Mouse (Mus musculus) retina, postnatal 1 day (tissue): ENCODE data around the gene H2al1a.
"Not testable (repeated sequence)": the region's sequence is repeated elsewhere in the genome, so short reads cannot be mapped to it uniquely, and the experiment has no call there.

Experiments
- DNase-seq: peaks from one replicate; pipeline ENCODE4 v3.0.0-alpha.2; 2012

Gene H2al1a

GRCm38 (mm10) chrX:11298957-11299356 is at the start of gene H2al1a:
Gene H2al1a, plus strand, starts transcription at chrX:11299257.
- DNase-seq = not testable (repeated sequence)

DNA sequence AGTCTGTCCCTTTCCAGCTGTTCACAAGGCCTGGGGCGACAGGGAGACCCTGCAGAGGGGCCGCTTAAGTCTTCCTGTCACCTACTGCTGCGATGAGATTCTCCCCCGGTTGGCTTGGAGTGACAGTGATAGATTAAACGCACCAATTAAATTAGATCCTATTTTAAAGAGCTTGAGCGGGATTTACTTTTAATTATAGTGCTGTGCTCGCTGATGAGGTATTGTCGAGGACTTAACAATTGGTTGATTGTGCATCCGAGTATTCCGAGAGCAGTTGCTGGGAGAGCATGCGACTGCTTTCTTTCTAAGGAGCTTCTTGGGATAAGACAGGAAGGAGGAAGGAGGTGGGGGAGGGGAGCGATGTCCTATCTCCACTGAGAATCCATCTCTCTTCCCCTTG is 48.9 kb upstream of the H2al1a start:
- DNase-seq = peak; percentile 71

DNA sequence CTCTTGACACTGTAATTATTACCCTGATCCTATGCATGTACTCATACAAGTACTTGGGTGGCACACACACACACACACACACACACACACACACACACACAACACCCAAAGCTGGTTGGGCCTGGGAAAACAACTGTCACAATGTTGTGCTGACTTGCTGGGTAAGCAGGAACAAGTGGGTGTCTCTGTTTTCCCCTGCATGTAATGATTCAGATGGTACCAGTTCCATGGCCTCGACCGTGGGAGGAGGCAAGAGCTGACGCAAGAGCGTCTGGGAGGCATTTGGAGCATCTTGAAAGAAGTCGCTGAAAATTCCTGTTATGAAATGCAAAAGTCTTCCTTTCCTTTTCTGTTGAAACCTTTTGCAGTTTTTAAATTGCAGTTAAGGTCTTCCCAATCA is 45.0 kb upstream of the H2al1a start:
- DNase-seq = no peak

- no peak for DNase-seq
These were observed 44.4 kb upstream of the H2al1a start for GRCm38 (mm10) chrX:11254521-11255207.

- DNase-seq = no peak
These were observed 43.3 kb upstream of the H2al1a start for GRCm38 (mm10) chrX:11255564-11256360.

GRCm38 (mm10) chrX:11264918-11265317 is 34.1 kb upstream of the H2al1a start:
- DNase-seq = no peak

DNA sequence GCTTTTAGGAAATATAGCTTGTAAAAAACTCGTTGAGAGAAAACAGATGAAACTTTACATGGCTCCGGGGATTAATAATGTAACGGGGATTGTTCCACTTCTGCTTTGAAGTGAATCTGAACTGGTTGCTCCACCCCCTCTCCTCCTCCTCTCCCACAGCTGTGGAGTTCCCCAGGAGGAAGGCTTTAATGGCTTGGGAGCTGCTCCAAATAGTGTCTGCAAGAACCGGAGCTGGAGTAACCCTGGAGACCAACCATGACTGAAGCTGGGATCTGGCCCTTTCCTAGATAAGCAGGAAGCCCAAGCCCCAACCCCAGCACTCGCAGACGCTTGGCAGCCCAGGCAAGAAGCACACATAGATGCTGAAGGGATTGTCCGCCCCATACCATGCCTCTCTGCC is 31.3 kb upstream of the H2al1a start:
- no peak for DNase-seq

DNA sequence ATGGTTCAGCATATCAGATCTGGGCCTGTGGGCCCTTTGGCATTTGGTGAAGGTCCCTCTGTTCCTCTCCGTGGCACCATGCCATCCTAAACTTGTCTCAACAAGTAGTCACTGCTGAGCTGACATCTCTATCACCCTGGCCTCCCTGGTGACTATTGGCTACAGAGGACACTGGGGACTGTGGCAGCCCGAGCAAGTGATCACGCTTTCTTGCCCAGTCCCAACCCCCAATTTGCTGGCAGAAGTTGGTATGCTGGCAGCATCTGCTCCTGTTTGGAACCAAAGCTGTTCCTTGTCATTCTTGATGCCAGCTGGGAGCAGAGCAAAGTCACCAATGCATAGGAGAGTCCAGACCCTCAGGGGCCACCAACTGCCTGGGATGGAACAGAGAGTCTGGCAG is 30.0 kb upstream of the H2al1a start:
- no peak for DNase-seq

DNA sequence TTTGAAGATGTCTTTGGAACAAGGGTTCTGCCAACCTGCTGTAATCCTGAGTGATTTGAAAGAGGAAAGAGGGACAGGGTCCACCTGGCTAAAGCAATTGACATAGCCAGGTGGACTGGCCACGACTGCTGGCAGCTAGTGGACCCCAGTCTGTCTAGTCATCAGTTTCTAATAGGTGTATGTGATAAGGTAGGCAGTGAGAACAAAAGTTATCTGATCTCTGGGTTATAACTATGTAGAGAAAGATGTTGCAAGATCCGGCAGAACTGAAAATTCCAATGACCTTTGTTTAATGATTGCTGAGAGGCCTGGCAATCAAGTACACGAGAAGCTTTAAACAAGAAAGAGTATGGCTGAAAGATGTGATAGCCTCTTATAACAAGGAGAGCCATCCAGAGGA is 25.9 kb upstream of the H2al1a start:
- no peak for DNase-seq

- no peak for DNase-seq
These were observed 22.0 kb upstream of the H2al1a start for GRCm38 (mm10) chrX:11277083-11277482.

- no peak for DNase-seq
These were observed 18.3 kb upstream of the H2al1a start for GRCm38 (mm10) chrX:11280741-11281140.

GRCm38 (mm10) chrX:11288306-11288882 is 10.7 kb upstream of the H2al1a start:
- peak; percentile 61 for DNase-seq

DNA sequence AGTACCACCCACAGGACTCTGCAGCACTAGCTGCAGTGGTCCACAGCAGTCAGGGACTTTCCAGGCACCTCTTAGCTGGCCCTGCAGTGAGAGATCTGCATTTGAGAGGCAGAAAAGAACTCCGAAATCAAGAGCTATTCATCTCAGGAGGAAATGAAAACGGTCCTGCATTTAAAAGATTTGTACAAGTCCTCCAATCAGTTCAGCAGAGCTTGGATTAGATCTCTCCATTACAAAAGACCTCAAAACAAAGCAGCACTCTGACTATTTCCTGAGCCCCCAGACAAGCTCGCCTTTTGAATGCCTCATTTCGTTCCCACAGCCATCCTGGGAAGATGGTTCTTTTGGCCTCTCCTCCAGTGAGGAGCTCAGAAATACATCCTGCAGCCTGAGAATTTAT is 9.8 kb upstream of the H2al1a start:
- no peak for DNase-seq

DNA sequence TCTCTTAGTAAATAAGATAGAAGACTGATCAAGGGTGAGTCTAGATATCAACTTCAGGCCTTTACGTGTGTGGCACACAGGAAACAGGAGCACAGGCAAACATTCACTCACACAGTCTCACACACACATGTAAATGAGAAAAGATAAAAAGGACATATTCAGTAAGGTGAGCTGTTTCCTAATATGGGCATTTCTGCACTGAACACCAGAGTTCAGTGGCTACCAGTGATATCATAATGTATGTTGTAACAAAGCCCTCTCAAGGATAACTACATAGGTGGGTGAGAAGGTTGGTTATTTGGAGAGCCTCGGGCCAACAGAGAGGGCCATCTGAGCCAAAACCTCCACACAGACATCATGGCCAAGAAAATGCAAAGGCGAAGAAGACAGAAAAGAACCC is 3.1 kb downstream of the H2al1a start, which contains the start of gene H2al1b:
Gene H2al1b (plus strand): TSS at position 301 of the 400 bp plus-strand sequence.
- not testable (repeated sequence) for DNase-seq

DNA sequence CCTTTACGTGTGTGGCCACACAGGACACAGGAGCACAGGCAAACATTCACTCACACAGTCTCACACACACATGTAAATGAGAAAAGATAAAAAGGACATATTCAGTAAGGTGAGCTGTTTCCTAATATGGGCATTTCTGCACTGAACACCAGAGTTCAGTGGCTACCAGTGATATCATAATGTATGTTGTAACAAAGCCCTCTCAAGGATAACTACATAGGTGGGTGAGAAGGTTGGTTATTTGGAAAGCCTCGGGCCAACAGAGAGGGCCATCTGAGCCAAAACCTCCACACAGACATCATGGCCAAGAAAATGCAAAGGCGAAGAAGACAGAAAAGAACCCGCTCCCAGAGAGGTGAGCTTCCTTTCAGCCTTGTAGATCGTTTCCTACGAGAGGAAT is 6.3 kb downstream of the H2al1a start, which contains the start of gene H2al1c:
Gene H2al1c (plus strand): TSS at position 301 of the 400 bp plus-strand sequence.
- DNase-seq = not testable (repeated sequence)

GRCm38 (mm10) chrX:11308524-11308923 is 9.5 kb downstream of the H2al1a start, which contains the start of gene H2al1d:
Gene H2al1d, plus strand, starts transcription at chrX:11308824.
- DNase-seq = not testable (repeated sequence)

DNA sequence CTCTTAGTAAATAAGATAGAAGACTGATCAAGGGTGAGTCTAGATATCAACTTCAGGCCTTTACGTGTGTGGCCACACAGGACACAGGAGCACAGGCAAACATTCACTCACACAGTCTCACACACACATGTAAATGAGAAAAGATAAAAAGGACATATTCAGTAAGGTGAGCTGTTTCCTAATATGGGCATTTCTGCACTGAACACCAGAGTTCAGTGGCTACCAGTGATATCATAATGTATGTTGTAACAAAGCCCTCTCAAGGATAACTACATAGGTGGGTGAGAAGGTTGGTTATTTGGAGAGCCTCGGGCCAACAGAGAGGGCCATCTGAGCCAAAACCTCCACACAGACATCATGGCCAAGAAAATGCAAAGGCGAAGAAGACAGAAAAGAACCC is 12.6 kb downstream of the H2al1a start, which contains the start of gene H2al1e:
Gene H2al1e (plus strand): TSS at position 301 of the 400 bp plus-strand sequence.
- not testable (repeated sequence) for DNase-seq

- DNase-seq = not testable (repeated sequence)
These were observed 15.8 kb downstream of the H2al1a start, which contains the start of gene H2al1f for GRCm38 (mm10) chrX:11314858-11315257. Gene H2al1f, plus strand, starts transcription at chrX:11315158.

DNA sequence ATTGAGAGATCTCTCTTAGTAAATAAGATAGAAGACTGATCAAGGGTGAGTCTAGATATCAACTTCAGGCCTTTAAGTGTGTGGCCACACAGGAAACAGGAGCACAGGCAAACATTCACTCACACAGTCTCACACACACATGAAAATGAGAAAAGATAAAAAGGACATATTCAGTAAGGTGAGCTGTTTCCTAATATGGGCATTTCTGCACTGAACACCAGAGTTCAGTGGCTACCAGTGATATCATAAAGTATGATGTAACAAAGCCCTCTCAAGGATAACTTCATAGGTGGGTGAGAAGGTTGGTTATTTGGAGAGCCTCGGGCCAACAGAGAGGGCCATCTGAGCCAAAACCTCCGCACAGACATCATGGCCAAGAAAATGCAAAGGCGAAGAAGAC is 18.9 kb downstream of the H2al1a start, which contains the start of gene H2al1g:
Gene H2al1g (plus strand): TSS at position 301 of the 400 bp plus-strand sequence.
- DNase-seq = not testable (repeated sequence)

- not testable (repeated sequence) for DNase-seq
These were observed 22.1 kb downstream of the H2al1a start, which contains the start of gene H2al1h for GRCm38 (mm10) chrX:11321192-11321591. Gene H2al1h, plus strand, starts transcription at chrX:11321492.

- not testable (repeated sequence) for DNase-seq
These were observed 25.3 kb downstream of the H2al1a start, which contains the start of gene H2al1i for GRCm38 (mm10) chrX:11324359-11324758. Gene H2al1i, plus strand, starts transcription at chrX:11324659.

- DNase-seq = not testable (repeated sequence)
These were observed 28.5 kb downstream of the H2al1a start, which contains the start of gene H2al1j for GRCm38 (mm10) chrX:11327522-11327921. Gene H2al1j, plus strand, starts transcription at chrX:11327822.

DNA sequence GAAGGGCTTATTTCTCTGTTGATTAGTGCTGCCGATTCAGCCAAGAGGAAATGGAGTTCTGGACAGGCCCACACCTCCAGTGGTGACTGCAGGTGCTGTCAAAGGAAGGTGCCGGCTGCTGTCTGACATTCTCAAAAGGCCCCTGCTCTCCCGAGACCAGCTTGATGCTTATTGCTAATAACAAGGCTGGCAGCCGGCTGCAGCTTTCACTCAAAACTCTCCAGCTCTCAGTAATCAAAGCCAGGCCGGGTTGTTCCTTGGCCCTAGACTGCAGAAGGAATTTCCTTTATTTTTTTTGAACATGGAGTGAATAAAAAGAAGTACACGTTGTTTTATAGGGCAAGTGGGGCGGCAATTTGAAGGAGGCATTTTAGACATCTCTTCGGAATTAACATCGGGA is 46.7 kb downstream of the H2al1a start:
- DNase-seq = peak; percentile 8
